Mouse (Mus musculus) naive thymus-derived CD4-positive, alpha-beta T cell, adult 5 months (primary cell): Measurements from ENCODE around the gene Meioc. TPM values are rescaled to one million over a fixed set of nuclear protein-coding genes. Genes with fewer than 3 reads are reported as not detected.

Experiments used
- polyA plus RNA-seq: library from polyadenylated mRNA; unstranded; fragments of 100-300 nt; shearing (Covaris generic); gene quantifications from one replicate; pipeline ENCODE4 v1.2.1, GENCODE M21; 2017

Meioc gene
- not detected for polyA plus RNA-seq

DNA sequence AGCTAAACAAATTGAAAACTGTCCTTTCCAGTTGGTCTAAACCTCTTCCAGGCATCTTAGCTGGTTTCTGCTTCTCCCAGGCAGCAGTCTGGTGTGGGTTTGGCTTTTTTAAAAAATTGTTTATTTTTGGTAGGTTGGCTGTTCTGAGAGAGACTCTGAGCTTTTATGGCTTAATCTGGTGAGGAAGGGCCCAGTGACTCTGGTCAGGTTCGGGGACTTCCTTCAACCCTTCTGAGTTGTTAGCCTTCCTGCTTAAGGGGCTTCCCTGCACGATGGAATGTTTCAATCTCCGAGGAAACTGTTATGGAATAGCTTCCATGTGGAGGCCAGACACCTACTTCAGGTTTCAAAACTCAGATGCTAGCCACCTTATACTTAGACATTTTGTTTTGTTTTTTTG is at the start of gene Meioc:
TSS of gene Meioc (plus strand) at position 301 of the 400 bp plus-strand sequence.

DNA sequence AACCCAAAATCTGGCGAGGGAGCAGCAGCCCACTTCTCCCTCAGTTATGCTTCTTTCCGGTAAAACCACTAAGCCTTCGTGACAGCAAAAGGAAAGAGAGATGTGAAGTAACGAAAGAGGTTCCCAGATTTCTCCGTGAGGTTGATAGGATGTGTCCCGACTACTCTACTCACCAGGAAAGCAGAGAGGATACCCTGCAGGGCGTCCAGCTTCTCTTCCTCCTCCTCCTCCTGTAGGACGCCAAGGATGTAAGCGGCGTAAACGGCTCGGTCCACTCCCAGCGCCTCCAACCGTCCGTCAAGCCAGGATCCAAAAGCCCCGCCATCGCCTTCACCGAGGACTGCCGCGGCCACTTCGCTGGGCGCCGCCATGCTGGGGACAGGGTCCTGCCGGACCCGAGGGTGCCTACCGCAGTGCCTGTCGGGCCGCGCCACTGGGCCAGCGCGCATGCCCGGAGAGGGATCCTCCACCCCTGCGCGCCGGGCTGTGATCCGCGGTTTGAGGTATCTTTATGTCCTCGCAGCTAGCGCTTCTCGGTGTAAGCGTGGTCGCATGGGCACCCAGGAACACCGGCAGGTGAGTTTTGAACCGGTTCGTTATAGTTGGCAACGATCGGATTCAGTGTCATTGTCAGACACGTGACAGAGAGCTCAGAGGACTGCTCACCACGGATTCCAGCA is 34.0 kb downstream of the Meioc start, which contains the start of gene Ccdc43:
TSS of gene Ccdc43 (minus strand) at position 445 of the 680 bp plus-strand sequence.

Other genes with a start within 250 kb of the Meioc start
- 11.8 TPM for gene Grn, start 233.4 kb upstream of the Meioc start, polyA plus RNA-seq
- gene Fam171a2, start 216.0 kb upstream of the Meioc start, polyA plus RNA-seq: not detected
- gene Itga2b, start 193.6 kb upstream of the Meioc start, polyA plus RNA-seq: 2.0 TPM
- gene Gpatch8, start 107.3 kb upstream of the Meioc start, polyA plus RNA-seq: 70.4 TPM
- not detected for gene Gm11627, start 84.3 kb upstream of the Meioc start, polyA plus RNA-seq
- gene Fzd2, start 59.3 kb upstream of the Meioc start, polyA plus RNA-seq: not detected
- 36.0 TPM for gene Ccdc43, start 34.1 kb downstream of the Meioc start, polyA plus RNA-seq
- not detected for gene Adam11, start 97.7 kb downstream of the Meioc start, polyA plus RNA-seq
- gene Gjc1, start 156.0 kb downstream of the Meioc start, polyA plus RNA-seq: not detected
- gene Higd1b, start 172.1 kb downstream of the Meioc start, polyA plus RNA-seq: not detected
- 124 TPM for gene Eftud2, start 217.3 kb downstream of the Meioc start, polyA plus RNA-seq
- not detected for gene Ccdc103, start 217.5 kb downstream of the Meioc start, polyA plus RNA-seq
- not detected for gene Fam187a, start 221.5 kb downstream of the Meioc start, polyA plus RNA-seq
- gene Gfap, start 237.2 kb downstream of the Meioc start, polyA plus RNA-seq: not detected